In genomic region chr3:60409283-60409633, GRCm38 (mm10) we compare ENCODE assay signal across 8 mouse cellular contexts.
DNase-seq lines count a peak whose midpoint lies in the region; ATAC-seq and TF ChIP-seq lines count a peak whose summit lies in the region.

No protein-coding gene starts in this region.

- no peaks in the 10 kb centered on the region for H3K9me3 ChIP-seq in heart, embryonic 15.5 days (replicated peaks)

- peak overlapping the region; percentile 76 for H3K27ac ChIP-seq in heart, embryonic 15.5 days

- ATAC-seq in frontal cortex, adult (ENCODE audit: low TSS enrichment): peak; percentile 55
- ATAC-seq in CD4-positive, CD25-positive, alpha-beta regulatory T cell, adult 4 months: peak; percentile 1
- peak; percentile 35; the same call in 1 of the 2 replicates for ATAC-seq in heart, embryonic 15.5 days (replicated peaks; ENCODE audit: insufficient number of reproducible peaks, insufficient read depth, low FRiP score, low read depth)

- peak overlapping the region; percentile 48 for H3K4me3 ChIP-seq in heart, embryonic 15.5 days
- peak overlapping the region; percentile 55 for H3K4me3 ChIP-seq in lung, adult 2 months (replicated peaks; ENCODE audit: extremely low read depth, low read depth, low read length)

- peak overlapping the region; percentile 59 for H3K4me2 ChIP-seq in heart, embryonic 15.5 days

- no peak for TF ChIP-seq POLR2A in lung, adult 2 months (IDR thresholded peaks at IDR 0.05; ENCODE audit: borderline replicate concordance, extremely low read depth, low read depth, low read length)

- TF ChIP-seq CTCF in lung, adult 2 months (IDR thresholded peaks at IDR 0.05; ENCODE audit: insufficient read depth, low read length): no peak

- no peaks in the 10 kb centered on the region for H3K27me3 ChIP-seq in heart, embryonic 15.5 days

- 0 out of 2 replicates have a peak overlapping the region, but pooled peaks have one; percentile 31 for H3K9ac ChIP-seq in heart, embryonic 15.5 days

- H3K4me1 ChIP-seq in heart, embryonic 15.5 days (replicated peaks): peaks cover 3% of the 10 kb centered on the region
- H3K4me1 ChIP-seq in lung, adult 2 months (ENCODE audit: control insufficient read depth, insufficient read depth, low read length): peaks cover 7% of the 10 kb centered on the region

- DNase-seq in frontal cortex, postnatal 14 days (ENCODE audit: low spot score in 2 of 2): no peak
- no peak for DNase-seq in lung, adult 2 months
- DNase-seq in urinary bladder, adult 2 months (ENCODE audit: low spot score): no peak
- no peak for DNase-seq in layer of hippocampus, adult 9-11 months
- DNase-seq in cerebellum, adult 9-10 months: no peak

- H3K36me3 ChIP-seq in heart, embryonic 15.5 days: no peaks in the 10 kb centered on the region

Comparison
In these comparisons a context has a peak if more than half of its experiments do, and no peak if none do; other contexts are left out.
1. ATAC-seq: peak in every context shown above with its lines; median percentile 55 in frontal cortex, adult; 35 in heart, embryonic 15.5 days; 1 in CD4-positive, CD25-positive, alpha-beta regulatory T cell, adult 4 months.